Mouse (Mus musculus): ENCODE results near the gene Ubxn2a.

The Ubxn2a gene

DNA sequence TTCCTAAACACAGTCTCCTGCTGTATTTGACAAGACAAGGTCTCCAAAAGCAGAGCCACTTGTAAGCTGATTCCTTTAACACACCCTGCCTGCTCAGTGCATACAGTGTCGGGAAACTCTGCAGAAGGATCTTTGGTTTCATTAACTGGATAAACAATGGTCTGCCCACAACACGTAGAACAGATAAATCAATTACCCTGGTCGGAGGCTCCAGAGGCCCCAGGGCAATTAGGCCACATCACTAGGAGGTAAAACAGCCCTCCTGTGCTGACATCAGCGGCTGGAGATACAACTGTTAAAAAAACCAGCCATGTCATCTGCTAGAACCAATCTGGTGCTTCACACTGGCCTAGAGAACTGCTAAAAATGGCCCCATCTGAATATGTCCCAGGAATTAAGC, 70.5 kb downstream of the Ubxn2a start:
- DNase-seq (ENCODE audit: low read depth, low spot score) = no peak
